Mouse (Mus musculus) G1E (cell line): ENCODE measurements around the gene Cdh5. TPM values are rescaled to one million over a fixed set of nuclear protein-coding genes. Genes with fewer than 3 reads are reported as not detected.

ENCODE experiments used
- ATAC-seq: 2 replicates; pipeline ENCODE4 v1.8.0; 2016; ENCODE audit warnings: mild to moderate bottlenecking; ENCODE audit not compliant: insufficient number of reproducible peaks, poor library complexity, low FRiP score, severe bottlenecking; ENCODE audit errors: extremely low read depth
- DNase-seq: peaks from one replicate; pipeline ENCODE4 v3.0.0; 2012; ENCODE audit warnings: low spot score
- H3K27me3 ChIP-seq: 2 replicates; pipeline ENCODE4 v1.6.1; 2012; ENCODE audit warnings: mild to moderate bottlenecking, low read length, inconsistent platforms; ENCODE audit not compliant: insufficient read depth
- H3K36me3 ChIP-seq: replicated peaks from 2 replicates; pipeline ENCODE3; 2012; ENCODE audit warnings: mild to moderate bottlenecking, inconsistent platforms
- H3K4me1 ChIP-seq: 2 replicates; pipeline ENCODE4 v1.6.1; 2012; ENCODE audit warnings: low read depth, low read length, inconsistent platforms, mixed read lengths; ENCODE audit not compliant: insufficient read depth
- H3K4me3 ChIP-seq: 2 replicates; pipeline ENCODE4 v1.5.1; 2012; ENCODE audit warnings: low read depth, mild to moderate bottlenecking, inconsistent platforms, low read length, moderate library complexity, mixed read lengths
- H3K9me3 ChIP-seq: replicated peaks from 2 replicates; pipeline ENCODE4 v1.6.1; 2012; ENCODE audit warnings: inconsistent platforms
- CTCF ChIP-seq: IDR thresholded peaks from 2 replicates; pipeline ENCODE4 v1.5.1; 2012; ENCODE audit warnings: low read depth, low read length, inconsistent platforms, mixed read lengths
- GATA1 ChIP-seq: IDR thresholded peaks from 2 replicates; pipeline ENCODE4 v1.6.1; 2012; ENCODE audit warnings: borderline replicate concordance, low read length, inconsistent platforms, mixed read lengths
- GATA2 ChIP-seq: IDR thresholded peaks from 2 replicates; pipeline ENCODE4 v1.6.1; 2012; ENCODE audit warnings: low read depth, low read length, inconsistent platforms, borderline replicate concordance
- POLR2AphosphoS5 ChIP-seq: IDR thresholded peaks from 2 replicates; pipeline ENCODE4 v1.6.1; 2012; ENCODE audit warnings: low read depth, low read length, inconsistent platforms; ENCODE audit not compliant: insufficient replicate concordance
- TAL1 ChIP-seq: conservative IDR thresholded peaks from 2 replicates; pipeline ENCODE4 v1.6.1; 2012; ENCODE audit warnings: low read depth, low read length, inconsistent platforms, mixed read lengths
- polyA plus RNA-seq: library from polyadenylated mRNA; stranded (reverse); fragments of >175 nt; gene quantifications from 2 replicates; pipeline ENCODE4 v1.2.3, GENCODE M21; 2012
- total RNA-seq, 2 experiments: library from RNA; stranded (forward) in 1 of 2; stranded (reverse) in 1 of 2; fragments of 200-1000 nt in 1 of 2; fragments of >200 nt in 1 of 2; fragmentation: Nextera tagmentation in 1 of 2; gene quantifications; 2 replicates each; pipeline ENCODE4 v1.2.3; 2014 to 2017

Cdh5 gene
- total RNA-seq (2014; fragmentation: Nextera tagmentation) (not detected in 2 replicates), total RNA-seq (2017) (0.05 TPM in 1 of 2 replicates, not detected in the other), polyA plus RNA-seq (not detected in 2 replicates)

DNA sequence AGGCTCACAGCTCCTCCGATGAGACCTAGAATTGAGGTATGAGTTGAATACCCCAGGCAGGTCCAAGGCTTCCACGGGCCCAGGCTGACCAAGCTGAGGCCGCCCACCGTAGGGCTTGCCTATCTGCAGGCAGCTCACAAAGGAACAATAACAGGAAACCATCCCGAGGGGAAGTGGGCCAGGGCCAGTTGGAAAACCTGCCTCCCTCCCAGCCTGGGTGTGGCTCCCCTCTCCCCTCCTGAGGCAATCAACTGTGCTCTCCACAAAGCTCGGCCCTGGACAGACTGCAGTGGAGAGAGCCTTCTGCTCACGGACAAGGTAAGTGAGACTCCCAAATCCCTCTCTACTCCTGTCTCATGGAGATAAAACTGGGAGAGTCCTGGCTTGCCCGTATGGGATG, at the start of gene Cdh5:
Cdh5 (plus strand) TSS at position 211 of the 400 bp plus-strand sequence.
- no peaks in the 10 kb centered on the region for H3K36me3 ChIP-seq
- ATAC-seq (no peak), DNase-seq (no peak)
- no peaks in the 10 kb centered on the region for H3K27me3 ChIP-seq
- no peak within 1 kb of the TSS; the same call in 1 of the 2 replicates for H3K4me3 ChIP-seq
- no peaks in the 10 kb centered on the region for H3K4me1 ChIP-seq
- H3K9me3 ChIP-seq: peaks cover 77% of the 10 kb centered on the region
- no peak for TF ChIP-seq POLR2AphosphoS5
- TF ChIP-seq TAL1: no peak
- no peak for TF ChIP-seq CTCF
- TF ChIP-seq GATA1: no peak
- TF ChIP-seq GATA2: no peak

DNA sequence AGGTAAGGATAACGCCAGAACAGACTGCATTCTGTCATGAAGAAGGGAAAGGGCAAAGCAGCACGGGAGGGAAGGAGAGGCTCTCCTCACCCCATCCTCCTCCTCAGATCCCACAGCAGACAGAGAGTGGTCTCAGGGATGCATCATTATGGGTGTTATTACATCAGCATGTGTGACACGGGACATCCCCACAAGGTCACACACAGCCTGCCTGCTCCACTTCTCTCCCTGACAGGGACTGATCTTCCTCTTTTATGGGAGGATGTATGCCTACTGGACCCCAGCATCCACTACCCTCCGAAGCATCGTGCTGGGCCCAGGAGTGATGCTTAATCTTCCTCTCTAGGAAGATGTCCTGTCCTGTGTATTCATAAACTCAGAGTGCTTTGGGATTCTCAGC, 41.5 kb upstream of the Cdh5 start:
- no peak for TF ChIP-seq TAL1
- no peak for TF ChIP-seq GATA2
- TF ChIP-seq CTCF: no peak
- TF ChIP-seq GATA1: no peak
- no peak for TF ChIP-seq POLR2AphosphoS5
- DNase-seq (no peak), ATAC-seq (no peak)
- Histone ChIP-seq H3K27me3 (no peaks in the 10 kb centered on the region), H3K4me1 (no peaks in the 10 kb centered on the region), H3K4me3 (no peak overlapping the region), H3K9me3 (peaks cover 73% of the 10 kb centered on the region), H3K36me3 (no peaks in the 10 kb centered on the region)

DNA sequence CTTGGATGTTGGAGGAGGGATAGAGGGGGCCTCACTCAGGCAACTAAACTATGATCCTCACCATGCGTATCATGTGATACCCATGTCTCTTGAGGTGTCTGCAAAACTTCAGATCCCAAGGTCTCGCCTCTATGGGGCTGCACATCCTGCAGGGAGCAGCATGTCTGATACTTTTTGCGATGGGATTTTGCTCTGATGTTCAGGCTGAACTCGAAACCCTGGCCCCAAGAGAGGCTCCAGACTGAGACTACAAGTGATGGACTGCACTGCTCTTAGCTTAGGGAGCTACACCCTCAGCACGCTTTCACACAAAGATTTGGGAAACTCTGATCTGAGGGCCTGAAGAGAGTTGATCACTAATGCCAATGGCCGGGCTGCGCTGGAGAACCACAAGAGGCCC, 41.0 kb upstream of the Cdh5 start:
- Histone ChIP-seq H3K9me3 (peaks cover 78% of the 10 kb centered on the region), H3K4me1 (no peaks in the 10 kb centered on the region), H3K36me3 (no peaks in the 10 kb centered on the region), H3K4me3 (no peak overlapping the region), H3K27me3 (no peaks in the 10 kb centered on the region)
- ATAC-seq (no peak), DNase-seq (no peak)
- no peak for TF ChIP-seq POLR2AphosphoS5
- TF ChIP-seq GATA1: no peak
- no peak for TF ChIP-seq CTCF
- no peak for TF ChIP-seq TAL1
- no peak for TF ChIP-seq GATA2

DNA sequence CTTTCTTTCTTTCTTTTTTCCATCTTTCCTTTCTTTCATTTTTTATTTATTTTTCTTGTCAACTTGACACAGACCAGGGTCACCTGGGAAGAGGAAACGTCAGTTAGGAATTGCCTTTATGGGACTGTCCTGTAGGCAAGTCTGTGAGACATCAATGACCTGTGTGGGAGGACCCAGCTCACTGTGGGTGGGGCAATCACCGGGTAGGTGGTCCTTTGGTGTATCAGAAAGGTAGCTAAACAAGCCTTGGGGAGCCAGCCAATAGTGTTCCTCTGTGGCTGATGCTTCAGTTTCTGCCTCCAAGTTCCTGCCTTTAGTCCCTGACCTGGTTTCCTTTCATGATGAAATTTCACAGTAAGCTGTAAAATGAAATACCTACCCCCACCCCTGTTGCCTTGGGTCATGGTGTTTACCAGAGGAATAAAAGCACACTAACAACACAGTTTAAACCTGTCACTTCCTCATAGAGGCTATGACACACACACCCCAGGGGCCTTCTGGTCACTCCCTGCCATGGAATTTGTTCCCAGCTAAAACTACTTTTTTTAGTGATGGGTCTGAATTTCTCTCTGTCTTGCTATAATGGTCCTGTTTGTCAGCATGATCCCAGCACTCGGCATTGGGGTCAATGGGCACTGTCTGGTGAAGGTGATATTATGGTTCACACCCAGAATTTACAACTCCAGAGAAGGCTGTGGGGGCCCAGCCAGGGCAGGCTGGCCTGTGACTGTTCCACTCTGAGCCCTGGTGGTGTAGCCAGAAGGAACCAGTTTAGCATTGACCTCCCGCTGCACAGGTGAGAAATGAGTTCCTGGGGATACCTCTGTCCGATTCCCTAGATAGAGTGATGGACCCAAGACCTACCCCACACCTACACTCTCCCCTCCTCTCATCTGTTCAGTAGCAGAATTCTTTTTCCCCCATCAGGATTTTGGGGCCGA, 40.1 kb upstream of the Cdh5 start:
- Histone ChIP-seq H3K36me3 (no peaks in the 10 kb centered on the region), H3K4me3 (no peak overlapping the region), H3K9me3 (peaks cover 83% of the 10 kb centered on the region), H3K4me1 (no peaks in the 10 kb centered on the region), H3K27me3 (no peaks in the 10 kb centered on the region)
- DNase-seq (no peak), ATAC-seq (no peak)
- TF ChIP-seq GATA2 (no peak), CTCF (no peak), TAL1 (no peak), POLR2AphosphoS5 (no peak), GATA1 (no peak)

DNA sequence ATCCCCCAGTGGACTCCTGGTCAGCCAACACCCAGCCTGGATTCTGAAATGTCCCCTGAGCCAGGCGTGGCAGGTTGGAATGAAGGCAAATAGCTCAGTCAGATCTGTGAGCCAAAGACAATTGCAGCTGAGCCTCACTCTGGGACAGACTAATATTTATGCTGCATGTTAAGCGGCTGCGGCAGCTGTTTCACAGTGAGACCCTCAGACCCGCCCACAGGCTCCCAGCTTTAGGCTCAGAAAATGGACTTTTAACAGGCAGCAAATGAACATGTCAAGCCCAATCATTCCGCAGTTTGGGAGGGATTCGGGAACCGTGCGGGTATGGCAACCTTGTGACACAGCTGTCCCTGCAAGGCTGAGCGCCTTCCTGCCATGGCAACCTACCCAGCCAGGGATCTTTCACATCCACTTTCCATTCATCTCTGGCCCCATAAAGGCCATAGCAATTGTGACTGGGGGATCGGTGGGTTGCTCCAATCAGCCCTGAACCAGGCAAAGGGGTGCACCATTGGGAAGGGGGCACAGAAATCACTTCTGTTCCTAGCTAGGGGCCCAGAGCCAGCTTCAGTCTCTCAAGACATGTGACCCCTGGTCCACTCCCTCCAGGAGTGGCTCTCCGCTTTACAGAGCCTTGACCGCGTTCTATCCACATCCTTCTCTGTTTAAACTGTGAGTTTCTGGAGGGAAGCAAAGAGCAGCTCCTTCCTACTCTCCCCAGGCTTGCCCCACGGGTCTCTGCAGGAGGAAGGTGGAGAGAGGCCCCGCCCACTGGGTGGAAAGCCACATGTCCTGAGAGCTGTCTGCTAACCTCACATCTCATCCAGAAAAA, 39.2 kb upstream of the Cdh5 start:
- Histone ChIP-seq H3K9me3 (peaks cover 84% of the 10 kb centered on the region), H3K4me1 (no peaks in the 10 kb centered on the region), H3K36me3 (no peaks in the 10 kb centered on the region), H3K4me3 (no peak overlapping the region), H3K27me3 (no peaks in the 10 kb centered on the region)
- DNase-seq (no peak), ATAC-seq (no peak)
- no peak for TF ChIP-seq GATA2
- no peak for TF ChIP-seq GATA1
- TF ChIP-seq POLR2AphosphoS5: no peak
- TF ChIP-seq TAL1: no peak
- no peak for TF ChIP-seq CTCF
